Mouse (Mus musculus) spleen, adult 2 months (tissue): Measurements from ENCODE around the gene Ptges3. TPM values are rescaled to one million over a fixed set of nuclear protein-coding genes. Genes with fewer than 3 reads are reported as not detected.
A peak's percentile ranks its signal among the peaks of the same experiment; 100 is the strongest.

Experiments
- DNase-seq, 2 experiments: peaks; one replicate each; pipeline versions ENCODE4 v3.0.0 to v3.0.0-alpha.2; 2012 to 2021; ENCODE audit warnings: low spot score in 2 of 2, low read depth in 1 of 2
- H3K27ac ChIP-seq: fragments of 200-500 bp; 2 replicates; pipeline ENCODE4 v1.5.1; 2012; ENCODE audit warnings: low read length, inconsistent platforms; ENCODE audit not compliant: insufficient read depth
- H3K27me3 ChIP-seq: fragments of 200-500 bp; 2 replicates; pipeline ENCODE4 v1.6.1; 2012; ENCODE audit warnings: mild to moderate bottlenecking, moderate library complexity, low read length, inconsistent platforms; ENCODE audit not compliant: control insufficient read depth, insufficient read depth
- H3K36me3 ChIP-seq: fragments of 200-500 bp; 2 replicates; pipeline ENCODE4 v1.6.1; 2012; ENCODE audit warnings: mild to moderate bottlenecking, low read length, inconsistent platforms; ENCODE audit not compliant: control insufficient read depth, insufficient read depth
- H3K4me1 ChIP-seq: fragments of 200-500 bp; 2 replicates; pipeline ENCODE4 v1.6.1; 2011; ENCODE audit warnings: inconsistent platforms; ENCODE audit not compliant: control insufficient read depth, insufficient read depth, insufficient read length
- H3K4me3 ChIP-seq: fragments of 200-500 bp; 2 replicates; pipeline ENCODE4 v1.5.1; 2011; ENCODE audit warnings: mild to moderate bottlenecking, inconsistent platforms; ENCODE audit not compliant: insufficient read depth, insufficient read length; ENCODE audit errors: extremely low read depth
- CTCF ChIP-seq: fragments of 200-500 bp; IDR thresholded peaks from 2 replicates; pipeline ENCODE4 v1.5.1; 2011; ENCODE audit warnings: mild to moderate bottlenecking, inconsistent platforms; ENCODE audit not compliant: insufficient read depth, insufficient read length, insufficient replicate concordance; ENCODE audit errors: extremely low read depth
- POLR2A ChIP-seq: fragments of 200-500 bp; IDR thresholded peaks from 2 replicates; pipeline ENCODE4 v1.6.1; 2011; ENCODE audit warnings: low read depth, low read length, inconsistent platforms
- WGBS: fragments of 180-500 bp; shearing (Covaris S2); methylation state at CpG from one replicate; pipeline ENCODE4 v1.1.7; 2018; 5-methylcytosine and 5-hydroxymethylcytosine counted together
- polyA plus RNA-seq: library from polyadenylated mRNA; depleted of rRNA; stranded (reverse); fragments of >200 nt; gene quantifications from 2 replicates; pipeline ENCODE4 v1.2.3, GENCODE M21; 2012

Ptges3 gene
- polyA plus RNA-seq, 1 experiment = 20.2 TPM

DNA sequence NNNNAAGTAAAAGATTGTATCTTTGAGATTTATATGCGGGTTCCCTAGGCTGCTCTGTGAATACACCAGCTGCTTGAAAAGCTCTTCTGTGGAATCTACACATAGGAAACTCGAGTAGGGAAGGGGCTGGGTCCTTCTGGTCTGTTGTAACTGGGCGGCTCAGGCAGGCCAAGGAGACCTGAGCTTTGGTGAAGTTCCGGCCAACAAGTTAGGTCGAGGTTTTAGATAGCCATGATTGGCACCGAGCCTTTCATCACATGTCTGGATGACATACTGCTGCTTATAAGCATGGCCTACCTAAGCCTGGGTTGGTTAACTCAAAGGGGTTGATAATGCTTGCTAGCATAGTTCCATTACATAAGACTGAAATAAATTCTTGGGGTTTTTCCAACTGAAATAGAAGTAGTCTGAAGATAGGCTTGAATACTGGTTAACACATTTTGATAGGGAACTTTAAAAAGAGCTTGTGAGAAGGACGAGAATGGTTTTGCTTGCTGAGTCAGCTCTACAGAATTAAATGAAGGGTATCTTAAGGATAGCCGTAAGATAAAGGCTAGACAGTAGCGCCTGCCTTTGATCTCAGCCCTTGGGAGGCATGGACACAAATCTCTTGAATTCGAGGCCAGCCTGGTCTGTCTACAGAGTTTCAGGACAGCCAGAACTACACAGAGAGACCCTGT is 21.9 kb upstream of the Ptges3 start:
- Histone ChIP-seq H3K4me3 (peak overlapping the region; percentile 98), H3K27ac (0 out of 2 replicates have a peak overlapping the region, but pooled peaks have one; percentile 33), H3K27me3 (no peaks in the 10 kb centered on the region), H3K4me1 (peaks cover 10% of the 10 kb centered on the region), H3K36me3 (peaks cover 13% of the 10 kb centered on the region)
- TF ChIP-seq POLR2A (no peak), CTCF (no peak)
- DNase-seq = no peak
- WGBS = 9% methylated on average over 10 of the region's 10 CpGs

DNA sequence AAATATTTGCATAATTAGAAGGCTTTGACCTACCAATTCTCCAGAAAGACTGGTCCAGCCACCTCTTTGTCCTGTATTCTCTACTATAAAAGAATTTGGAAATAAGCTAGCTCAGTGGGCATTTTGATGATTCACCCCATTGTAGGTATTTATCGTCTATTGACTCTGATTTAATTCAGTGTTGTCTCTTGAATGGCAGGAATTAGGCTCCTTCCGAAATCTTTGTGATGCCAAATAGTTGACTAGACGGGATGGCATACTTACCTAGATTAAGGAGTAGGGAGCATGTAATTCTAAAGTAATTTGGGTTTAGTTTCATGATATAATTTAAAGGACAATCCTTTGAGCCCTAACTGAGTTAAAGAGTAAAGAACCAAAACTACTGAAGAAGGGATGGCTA is 20.8 kb upstream of the Ptges3 start:
- DNase-seq = no peak
- TF ChIP-seq CTCF (no peak), POLR2A (no peak)
- Histone ChIP-seq H3K27me3 (no peaks in the 10 kb centered on the region), H3K36me3 (peaks cover 13% of the 10 kb centered on the region), H3K4me3 (no peak overlapping the region), H3K4me1 (peaks cover 10% of the 10 kb centered on the region), H3K27ac (no peak overlapping the region)
- 91% methylated on average over 3 of the region's 3 CpGs for WGBS

DNA sequence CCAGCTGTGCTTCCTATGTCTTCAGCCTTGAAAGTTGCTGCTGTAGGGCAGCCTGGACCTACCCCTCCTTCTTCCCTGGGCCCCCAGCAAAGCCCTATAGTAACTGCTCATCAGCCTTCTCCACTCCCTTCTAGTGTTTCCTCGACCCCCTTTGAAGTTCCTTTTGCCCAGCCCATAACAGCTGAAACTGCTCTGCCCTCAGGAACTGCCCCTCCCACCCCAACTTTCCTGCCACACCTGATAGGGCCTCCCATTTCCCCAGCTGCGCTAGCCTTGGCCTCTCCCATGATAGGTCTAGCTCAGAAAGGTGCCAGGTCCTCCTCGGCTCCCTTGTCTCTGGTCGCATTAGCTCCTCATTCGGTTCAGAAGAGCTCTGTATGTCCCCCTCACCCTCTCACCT is 19.6 kb upstream of the Ptges3 start:
- WGBS = 33% methylated on average over 5 of the region's 5 CpGs
- TF ChIP-seq CTCF (no peak), POLR2A (no peak)
- H3K4me3 ChIP-seq = no peak overlapping the region
- peaks cover 10% of the 10 kb centered on the region for H3K4me1 ChIP-seq
- no peak overlapping the region; the same call in 1 of the 2 replicates for H3K27ac ChIP-seq
- H3K36me3 ChIP-seq = peaks cover 19% of the 10 kb centered on the region
- no peak for DNase-seq
- no peaks in the 10 kb centered on the region for H3K27me3 ChIP-seq

DNA sequence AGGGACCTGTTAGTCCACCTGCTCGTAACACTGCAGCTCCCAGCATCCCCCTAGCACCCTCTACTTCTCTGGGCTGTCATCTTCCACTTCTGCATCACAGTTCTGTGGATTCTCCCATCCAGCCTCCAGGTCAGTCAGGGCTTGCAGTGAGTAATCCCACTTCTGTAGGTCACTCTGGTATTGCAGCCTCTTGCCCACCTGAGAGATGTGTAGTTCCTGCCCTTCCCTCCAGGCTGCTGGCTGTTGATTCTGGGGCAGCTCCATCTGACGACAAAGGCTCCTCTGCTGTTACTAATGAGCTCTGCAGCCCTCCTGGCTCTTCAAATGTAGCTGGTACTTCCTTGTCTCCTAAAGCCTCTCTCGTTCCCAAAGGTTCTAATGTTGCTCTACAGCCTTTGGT is 18.9 kb upstream of the Ptges3 start:
- Histone ChIP-seq H3K27me3 (no peaks in the 10 kb centered on the region), H3K4me3 (no peak overlapping the region), H3K36me3 (peaks cover 21% of the 10 kb centered on the region), H3K4me1 (peaks cover 6% of the 10 kb centered on the region), H3K27ac (no peak overlapping the region)
- TF ChIP-seq POLR2A (no peak), CTCF (no peak)
- 87% methylated on average over 3 of the region's 3 CpGs for WGBS
- no peak for DNase-seq

DNA sequence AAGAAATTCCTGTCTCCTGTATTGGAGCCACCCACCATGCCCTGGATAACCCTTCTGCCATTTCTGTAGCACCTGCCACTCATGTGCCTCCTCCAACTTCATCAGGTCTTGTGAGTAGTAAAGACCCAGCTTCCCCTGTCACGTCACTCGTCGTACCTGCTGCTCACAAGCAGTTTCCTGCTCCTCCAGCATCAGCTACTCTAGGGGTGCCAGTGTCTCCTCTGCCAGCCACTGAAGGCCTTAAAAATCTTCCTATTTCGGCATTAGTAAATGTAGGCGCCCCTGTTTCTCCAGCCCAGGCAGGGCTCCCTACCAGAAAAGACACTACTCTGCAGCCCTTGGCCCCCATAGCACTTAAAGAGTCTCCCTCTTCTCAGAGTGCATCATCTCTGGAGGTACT is 18.5 kb upstream of the Ptges3 start:
- WGBS = 88% methylated on average over 5 of the region's 5 CpGs
- Histone ChIP-seq H3K4me1 (peaks cover 6% of the 10 kb centered on the region), H3K27ac (no peak overlapping the region), H3K27me3 (no peaks in the 10 kb centered on the region), H3K4me3 (no peak overlapping the region), H3K36me3 (peaks cover 21% of the 10 kb centered on the region)
- no peak for TF ChIP-seq POLR2A
- no peak for TF ChIP-seq CTCF
- DNase-seq = no peak

DNA sequence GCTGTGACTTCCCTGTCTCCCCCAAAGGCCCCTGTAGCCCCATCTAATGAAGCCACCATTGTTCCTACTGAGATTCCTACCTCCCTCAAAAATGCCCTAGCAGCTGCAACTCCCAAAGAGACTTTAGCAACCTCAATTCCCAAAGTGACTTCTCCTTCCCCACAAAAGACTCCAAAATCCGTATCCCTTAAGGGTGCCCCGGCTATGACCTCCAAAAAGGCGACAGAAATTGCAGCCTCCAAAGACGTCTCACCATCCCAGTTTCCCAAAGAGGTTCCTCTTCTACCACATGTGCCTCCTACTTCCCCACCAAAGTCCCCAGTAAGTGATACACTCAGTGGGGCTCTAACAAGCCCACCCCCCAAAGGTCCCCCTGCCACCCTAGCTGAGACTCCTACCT is 17.1 kb upstream of the Ptges3 start:
- no peak for TF ChIP-seq POLR2A
- H3K4me3 ChIP-seq = no peak overlapping the region
- no peak for DNase-seq
- no peak overlapping the region for H3K27ac ChIP-seq
- H3K27me3 ChIP-seq = no peaks in the 10 kb centered on the region
- peaks cover 6% of the 10 kb centered on the region for H3K4me1 ChIP-seq
- WGBS = 90% methylated on average over 4 of the region's 4 CpGs
- H3K36me3 ChIP-seq = peaks cover 29% of the 10 kb centered on the region

DNA sequence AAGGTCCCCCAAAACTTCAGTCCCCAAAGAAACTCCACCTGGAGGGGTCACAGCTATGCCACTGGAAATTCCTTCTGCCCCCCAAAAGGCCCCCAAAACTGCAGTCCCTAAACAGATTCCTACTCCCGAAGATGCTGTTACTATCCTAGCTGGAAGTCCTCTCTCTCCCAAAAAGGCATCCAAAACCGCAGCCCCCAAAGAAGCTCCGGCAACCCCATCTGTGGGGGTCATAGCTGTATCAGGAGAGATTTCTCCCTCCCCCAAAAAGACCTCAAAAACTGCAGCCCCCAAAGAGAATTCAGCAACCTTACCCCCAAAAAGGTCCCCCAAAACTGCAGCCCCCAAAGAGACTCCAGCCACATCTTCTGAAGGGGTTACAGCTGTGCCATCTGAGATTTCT is 16.3 kb upstream of the Ptges3 start:
- DNase-seq = no peak
- no peak overlapping the region for H3K4me3 ChIP-seq
- peaks cover 6% of the 10 kb centered on the region for H3K4me1 ChIP-seq
- no peak overlapping the region for H3K27ac ChIP-seq
- WGBS = 85% methylated on average over 3 of the region's 3 CpGs
- H3K27me3 ChIP-seq = no peaks in the 10 kb centered on the region
- peaks cover 30% of the 10 kb centered on the region for H3K36me3 ChIP-seq
- TF ChIP-seq POLR2A = no peak
- no peak for TF ChIP-seq CTCF
